Mouse (Mus musculus) forebrain, embryonic 16.5 days (tissue): Measurements from ENCODE around the gene Mrap2. TPM values are rescaled to one million over a fixed set of nuclear protein-coding genes. Genes with fewer than 3 reads are reported as not detected.

ENCODE experiments used
- ATAC-seq: fragments of 200-750 bp; cut with Nextera tagmentation; 2 replicates; pipeline ENCODE4 v1.8.0; 2017; ENCODE audit warnings: mild to moderate bottlenecking, moderate library complexity
- H3K27ac ChIP-seq: fragments of 300-500 bp; sonication (generic); 2 replicates; pipeline ENCODE4 v1.5.1; 2014; ENCODE audit warnings: low read length, control low read depth
- H3K27me3 ChIP-seq: fragments of 300-500 bp; sonication (generic); replicated peaks from 2 replicates; pipeline ENCODE4 v1.6.1; 2014; ENCODE audit warnings: low read length; ENCODE audit not compliant: control insufficient read depth, insufficient read depth
- H3K36me3 ChIP-seq: fragments of 300-500 bp; sonication (generic); 2 replicates; pipeline ENCODE4 v1.6.1; 2014; ENCODE audit not compliant: control insufficient read depth, insufficient read depth
- H3K4me1 ChIP-seq: fragments of 300-500 bp; sonication (generic); replicated peaks from 2 replicates; pipeline ENCODE4 v1.6.1; 2014; ENCODE audit warnings: low read length; ENCODE audit not compliant: control insufficient read depth, insufficient read depth
- H3K4me2 ChIP-seq: fragments of 300-500 bp; sonication (generic); 2 replicates; pipeline ENCODE4 v1.6.1; 2014; ENCODE audit warnings: mild to moderate bottlenecking, low read length, control low read depth
- H3K4me3 ChIP-seq: fragments of 300-500 bp; sonication (generic); replicated peaks from 2 replicates; pipeline ENCODE4 v1.5.1; 2014; ENCODE audit warnings: mild to moderate bottlenecking, low read length, control low read depth
- H3K9ac ChIP-seq: fragments of 300-500 bp; sonication (generic); replicated peaks from 2 replicates; pipeline ENCODE4 v1.6.1; 2014; ENCODE audit warnings: low read depth, low read length, control low read depth
- H3K9me3 ChIP-seq: fragments of 300-500 bp; sonication (generic); 2 replicates; pipeline ENCODE4 v1.6.1; 2016; ENCODE audit warnings: low read length; ENCODE audit not compliant: control insufficient read depth
- WGBS: fragments of 180-500 bp; shearing (Covaris S2); extraction: QIAGEN DNeasy Blood & Tissue Kit; methylation state at CpG from one replicate; pipeline ENCODE4 v1.1.7; 2014; 5-methylcytosine and 5-hydroxymethylcytosine counted together
- polyA plus RNA-seq: library from polyadenylated mRNA; unstranded; fragments of >200 nt; fragmentation: Nextera tagmentation; extraction: Ambion mirVana; gene quantifications from 2 replicates; pipeline ENCODE4 v1.2.1, GENCODE M21; 2015

Mrap2 gene
- polyA plus RNA-seq, 1 experiment from 2014 or later: 2.0 TPM

- no peaks in the 10 kb centered on the region for H3K27me3 ChIP-seq
- no peaks in the 10 kb centered on the region for H3K9me3 ChIP-seq
- 69% methylated on average over 3 of the region's 3 CpGs for WGBS
- no peak overlapping the region for H3K27ac ChIP-seq
- H3K4me2 ChIP-seq: no peak overlapping the region
- no peak for ATAC-seq
- H3K36me3 ChIP-seq: no peaks in the 10 kb centered on the region
- H3K9ac ChIP-seq: no peak overlapping the region
- H3K4me3 ChIP-seq: no peak overlapping the region
- H3K4me1 ChIP-seq: no peaks in the 10 kb centered on the region
These were observed 23.9 kb downstream of the Mrap2 start for GRCm38 (mm10) chr9:87168051-87168450.

- Histone ChIP-seq H3K9me3 (no peaks in the 10 kb centered on the region), H3K4me3 (no peak overlapping the region), H3K4me2 (no peak overlapping the region), H3K9ac (no peak overlapping the region), H3K27me3 (no peaks in the 10 kb centered on the region), H3K36me3 (no peaks in the 10 kb centered on the region), H3K27ac (no peak overlapping the region), H3K4me1 (no peaks in the 10 kb centered on the region)
- ATAC-seq: no peak
- 85% methylated on average over 12 of the region's 12 CpGs for WGBS
These were observed 25.0 kb downstream of the Mrap2 start for GRCm38 (mm10) chr9:87169144-87169543.

- Histone ChIP-seq H3K9me3 (no peaks in the 10 kb centered on the region), H3K4me3 (no peak overlapping the region), H3K9ac (no peak overlapping the region), H3K36me3 (no peaks in the 10 kb centered on the region), H3K4me1 (no peaks in the 10 kb centered on the region), H3K4me2 (no peak overlapping the region), H3K27me3 (no peaks in the 10 kb centered on the region), H3K27ac (no peak overlapping the region)
- 34% methylated on average over 3 of the region's 3 CpGs for WGBS
- no peak for ATAC-seq
These were observed 26.8 kb downstream of the Mrap2 start for GRCm38 (mm10) chr9:87170891-87171290.

- Histone ChIP-seq H3K36me3 (no peaks in the 10 kb centered on the region), H3K4me1 (no peaks in the 10 kb centered on the region), H3K4me2 (no peak overlapping the region), H3K9ac (no peak overlapping the region), H3K9me3 (no peaks in the 10 kb centered on the region), H3K27ac (no peak overlapping the region), H3K4me3 (no peak overlapping the region), H3K27me3 (no peaks in the 10 kb centered on the region)
- 88% methylated on average over 3 of the region's 3 CpGs for WGBS
- ATAC-seq: no peak
These were observed 27.4 kb downstream of the Mrap2 start for GRCm38 (mm10) chr9:87171517-87171916.

- no peak overlapping the region for H3K4me3 ChIP-seq
These were observed 34.4 kb downstream of the Mrap2 start for GRCm38 (mm10) chr9:87178534-87178933.

GRCm38 (mm10) chr9:87182231-87182630 is 38.1 kb downstream of the Mrap2 start:
- H3K4me3 ChIP-seq: no peak overlapping the region
- H3K4me2 ChIP-seq: no peak overlapping the region
- no peak overlapping the region for H3K27ac ChIP-seq
- H3K36me3 ChIP-seq: no peaks in the 10 kb centered on the region
- H3K4me1 ChIP-seq: no peaks in the 10 kb centered on the region
- no peak overlapping the region for H3K9ac ChIP-seq
- no peak for ATAC-seq
- WGBS: 87% methylated on average over 10 of the region's 10 CpGs
- H3K9me3 ChIP-seq: no peaks in the 10 kb centered on the region
- H3K27me3 ChIP-seq: no peaks in the 10 kb centered on the region

More at GRCm38 (mm10) chr9:87178534-87178933, 34.4 kb downstream of the Mrap2 start:
- Histone ChIP-seq H3K9me3 (no peaks in the 10 kb centered on the region), H3K27ac (no peak overlapping the region), H3K4me2 (no peak overlapping the region), H3K27me3 (no peaks in the 10 kb centered on the region), H3K36me3 (no peaks in the 10 kb centered on the region), H3K4me1 (no peaks in the 10 kb centered on the region), H3K9ac (no peak overlapping the region)
- WGBS: 61% methylated on average over 7 of the region's 7 CpGs
- ATAC-seq: no peak

GRCm38 (mm10) chr9:87187336-87187735 is 43.2 kb downstream of the Mrap2 start:
- ATAC-seq: no peak
- peaks cover 10% of the 10 kb centered on the region for H3K36me3 ChIP-seq
- H3K9ac ChIP-seq: no peak overlapping the region
- H3K4me2 ChIP-seq: no peak overlapping the region
- H3K27ac ChIP-seq: no peak overlapping the region
- no peaks in the 10 kb centered on the region for H3K4me1 ChIP-seq
- WGBS: 93% methylated on average over 4 of the region's 4 CpGs
- H3K4me3 ChIP-seq: no peak overlapping the region
- no peaks in the 10 kb centered on the region for H3K27me3 ChIP-seq
- peaks cover 4% of the 10 kb centered on the region for H3K9me3 ChIP-seq

GRCm38 (mm10) chr9:87193721-87194120 is 49.6 kb downstream of the Mrap2 start:
- ATAC-seq: no peak

GRCm38 (mm10) chr9:87197277-87197676 is 53.2 kb downstream of the Mrap2 start:
- no peaks in the 10 kb centered on the region for H3K4me1 ChIP-seq
- H3K36me3 ChIP-seq: peaks cover 16% of the 10 kb centered on the region
- no peak overlapping the region for H3K4me3 ChIP-seq
- WGBS: 95% methylated on average over 3 of the region's 3 CpGs
- peaks cover 3% of the 10 kb centered on the region for H3K9me3 ChIP-seq
- no peak overlapping the region for H3K9ac ChIP-seq
- H3K27ac ChIP-seq: no peak overlapping the region
- no peaks in the 10 kb centered on the region for H3K27me3 ChIP-seq
- H3K4me2 ChIP-seq: no peak overlapping the region
- no peak for ATAC-seq

More at GRCm38 (mm10) chr9:87193721-87194120, 49.6 kb downstream of the Mrap2 start:
- H3K27me3 ChIP-seq: no peaks in the 10 kb centered on the region
- H3K27ac ChIP-seq: no peak overlapping the region
- no peak overlapping the region for H3K4me3 ChIP-seq
- H3K9ac ChIP-seq: no peak overlapping the region
- 91% methylated on average over 1 of the region's 1 CpGs for WGBS
- H3K4me1 ChIP-seq: no peaks in the 10 kb centered on the region
- H3K4me2 ChIP-seq: no peak overlapping the region
- H3K36me3 ChIP-seq: peaks cover 26% of the 10 kb centered on the region
- H3K9me3 ChIP-seq: peaks cover 6% of the 10 kb centered on the region

- no peak overlapping the region for H3K4me3 ChIP-seq
These were observed 53.9 kb downstream of the Mrap2 start for GRCm38 (mm10) chr9:87198036-87198435.

More at GRCm38 (mm10) chr9:87198036-87198435, 53.9 kb downstream of the Mrap2 start:
- no peak overlapping the region for H3K27ac ChIP-seq
- H3K27me3 ChIP-seq: no peaks in the 10 kb centered on the region
- H3K9me3 ChIP-seq: no peaks in the 10 kb centered on the region
- peaks cover 10% of the 10 kb centered on the region for H3K36me3 ChIP-seq
- H3K4me2 ChIP-seq: no peak overlapping the region
- no peaks in the 10 kb centered on the region for H3K4me1 ChIP-seq
- ATAC-seq: no peak
- no peak overlapping the region for H3K9ac ChIP-seq
- 92% methylated on average over 6 of the region's 6 CpGs for WGBS
